Mouse (Mus musculus) layer of hippocampus, adult 8-10 months (tissue): ENCODE results near the gene Hsd11b2. TPM values are rescaled to one million over a fixed set of nuclear protein-coding genes. Genes with fewer than 3 reads are reported as not detected.

ENCODE experiments used
- DNase-seq, 2 experiments: peaks; one replicate each; pipeline ENCODE4 v3.0.0; 2022; ENCODE audit warnings: low spot score in 2 of 2
- total RNA-seq, 4 experiments: library from RNA; stranded (reverse); gene quantifications; 2 replicates each; pipeline ENCODE4 v1.2.4; 2022

Hsd11b2 gene
- total RNA-seq, 4 experiments from 2014 or later, result not detected

- DNase-seq, result no peak
Observed at GRCm38 (mm10) chr8:105521995-105522769, 3.6 kb downstream of the Hsd11b2 start.

GRCm38 (mm10) chr8:105522890-105523289, 4.3 kb downstream of the Hsd11b2 start:
- no peak for DNase-seq

GRCm38 (mm10) chr8:105527110-105527509, 8.6 kb downstream of the Hsd11b2 start:
- DNase-seq, result no peak

DNA sequence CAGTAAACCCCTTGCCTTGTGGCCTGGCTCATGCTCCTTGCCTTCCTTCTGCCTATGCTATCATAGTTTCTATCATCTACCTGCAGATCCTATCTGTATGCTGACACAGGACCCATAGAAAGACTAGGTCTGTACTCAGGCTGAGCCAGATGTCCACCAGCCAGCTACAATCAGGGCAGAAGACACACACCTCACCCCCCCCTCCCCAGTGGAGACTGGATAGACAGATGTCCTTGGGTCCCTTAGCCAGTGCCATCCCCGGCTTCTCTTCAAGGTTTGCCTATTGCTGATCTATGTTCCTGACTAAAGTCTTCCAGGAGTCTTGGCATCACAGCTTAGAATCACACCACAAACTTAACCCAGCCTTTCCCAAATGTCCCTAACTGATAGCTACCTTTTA, 9.7 kb downstream of the Hsd11b2 start:
- DNase-seq, result no peak

GRCm38 (mm10) chr8:105529271-105529670, 10.7 kb downstream of the Hsd11b2 start:
- no peak for DNase-seq

DNA sequence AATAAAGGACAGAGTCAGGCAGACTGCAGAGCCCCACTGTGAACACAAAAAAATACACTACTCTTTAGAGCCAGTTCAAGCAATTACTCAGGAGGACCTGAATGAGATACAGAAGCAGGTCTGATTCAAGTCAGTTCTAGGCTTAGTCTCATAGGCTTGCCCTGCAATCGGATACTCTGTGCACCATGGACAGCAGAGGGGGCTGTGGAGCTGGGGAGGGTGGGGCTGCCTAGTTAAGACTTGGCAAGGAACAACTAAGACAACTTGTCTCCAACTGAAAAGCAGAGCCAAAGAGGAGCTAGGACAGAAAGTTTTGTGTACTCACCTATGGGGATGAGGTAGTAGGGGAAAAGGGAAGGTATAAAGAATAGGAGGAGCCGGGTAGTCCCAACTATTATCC, 13.2 kb downstream of the Hsd11b2 start:
- DNase-seq, result no peak

GRCm38 (mm10) chr8:105533439-105533838, 14.9 kb downstream of the Hsd11b2 start:
- DNase-seq, result no peak

- DNase-seq, result peak in 1 of 2 experiments; percentile 44
Observed at GRCm38 (mm10) chr8:105533892-105534329, 15.4 kb downstream of the Hsd11b2 start.

DNA sequence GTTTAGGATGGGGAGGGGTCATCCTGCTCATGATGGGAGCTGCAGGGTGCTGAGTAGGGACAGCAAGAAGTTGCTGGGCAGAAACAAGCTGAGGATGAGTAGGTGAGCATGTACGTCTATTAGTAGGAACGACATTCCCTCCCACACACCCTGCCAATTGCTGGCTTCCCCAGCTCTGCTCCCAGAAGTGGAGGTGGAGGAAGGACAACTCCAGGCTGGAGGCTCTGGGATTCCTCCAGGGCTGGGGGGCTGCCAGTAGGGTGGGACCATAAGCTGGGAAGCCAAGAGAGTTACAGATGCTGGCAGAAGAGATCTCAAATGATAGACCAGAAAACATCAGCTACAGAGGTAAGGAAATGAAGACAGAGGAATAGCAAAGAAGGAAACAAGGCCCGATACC, 18.0 kb downstream of the Hsd11b2 start:
- DNase-seq, result no peak

- DNase-seq, result no peak
Observed at GRCm38 (mm10) chr8:105537011-105537677, 18.6 kb downstream of the Hsd11b2 start.

GRCm38 (mm10) chr8:105538940-105539339, 20.4 kb downstream of the Hsd11b2 start:
- DNase-seq, result no peak

DNA sequence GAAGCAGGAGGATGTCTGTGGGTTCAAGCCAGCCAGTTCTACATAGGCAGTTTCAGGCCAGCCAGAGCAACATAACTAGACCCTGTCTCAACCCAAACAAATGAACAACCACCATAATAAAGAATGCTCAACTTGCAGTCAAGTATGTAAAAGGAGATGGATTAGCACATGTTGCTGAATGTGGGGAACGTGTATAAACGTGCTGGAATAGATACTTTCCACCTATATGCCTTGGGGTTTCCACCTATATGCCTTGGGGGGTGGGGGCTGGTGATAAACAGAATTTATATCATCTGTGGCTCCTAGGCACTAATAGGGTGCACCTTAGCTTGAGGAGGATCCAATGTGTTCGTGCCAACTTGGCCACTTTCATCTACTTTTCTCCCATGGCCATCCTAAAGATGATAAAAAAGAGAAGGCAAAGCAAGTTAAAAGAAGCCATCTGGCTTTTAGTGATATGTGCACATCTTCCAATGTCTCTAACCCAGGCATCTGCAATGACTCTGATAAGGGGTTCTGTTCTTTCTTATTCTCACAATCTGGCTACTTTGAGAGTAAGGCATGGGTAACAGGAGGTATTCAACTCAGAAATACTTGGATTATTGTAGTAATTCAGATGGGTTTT, 23.6 kb downstream of the Hsd11b2 start:
- no peak for DNase-seq

GRCm38 (mm10) chr8:105542808-105543207, 24.3 kb downstream of the Hsd11b2 start:
- no peak for DNase-seq

GRCm38 (mm10) chr8:105543703-105544102, 25.1 kb downstream of the Hsd11b2 start:
- no peak for DNase-seq

GRCm38 (mm10) chr8:105544544-105545205, 26.1 kb downstream of the Hsd11b2 start:
- no peak for DNase-seq

DNA sequence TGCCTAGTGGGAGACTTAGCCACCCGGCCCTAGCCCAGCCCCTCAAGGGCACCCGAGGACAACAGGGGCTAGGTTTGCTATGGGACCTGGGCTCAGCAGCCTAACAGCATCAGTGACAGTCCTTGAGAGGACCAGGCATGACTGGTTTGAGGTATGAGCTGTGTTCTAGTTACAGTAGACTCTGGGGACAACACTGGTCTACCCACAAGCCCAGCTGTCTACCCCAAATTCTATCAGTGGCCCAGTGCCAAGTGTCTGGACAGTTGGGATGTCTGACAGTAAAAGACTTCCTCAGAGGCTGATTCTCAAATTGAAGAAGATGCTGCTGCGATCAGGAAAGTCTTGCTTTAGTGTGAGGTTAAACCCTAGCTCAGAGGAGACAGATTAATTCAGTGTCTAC, 26.7 kb downstream of the Hsd11b2 start:
- DNase-seq, result no peak

DNA sequence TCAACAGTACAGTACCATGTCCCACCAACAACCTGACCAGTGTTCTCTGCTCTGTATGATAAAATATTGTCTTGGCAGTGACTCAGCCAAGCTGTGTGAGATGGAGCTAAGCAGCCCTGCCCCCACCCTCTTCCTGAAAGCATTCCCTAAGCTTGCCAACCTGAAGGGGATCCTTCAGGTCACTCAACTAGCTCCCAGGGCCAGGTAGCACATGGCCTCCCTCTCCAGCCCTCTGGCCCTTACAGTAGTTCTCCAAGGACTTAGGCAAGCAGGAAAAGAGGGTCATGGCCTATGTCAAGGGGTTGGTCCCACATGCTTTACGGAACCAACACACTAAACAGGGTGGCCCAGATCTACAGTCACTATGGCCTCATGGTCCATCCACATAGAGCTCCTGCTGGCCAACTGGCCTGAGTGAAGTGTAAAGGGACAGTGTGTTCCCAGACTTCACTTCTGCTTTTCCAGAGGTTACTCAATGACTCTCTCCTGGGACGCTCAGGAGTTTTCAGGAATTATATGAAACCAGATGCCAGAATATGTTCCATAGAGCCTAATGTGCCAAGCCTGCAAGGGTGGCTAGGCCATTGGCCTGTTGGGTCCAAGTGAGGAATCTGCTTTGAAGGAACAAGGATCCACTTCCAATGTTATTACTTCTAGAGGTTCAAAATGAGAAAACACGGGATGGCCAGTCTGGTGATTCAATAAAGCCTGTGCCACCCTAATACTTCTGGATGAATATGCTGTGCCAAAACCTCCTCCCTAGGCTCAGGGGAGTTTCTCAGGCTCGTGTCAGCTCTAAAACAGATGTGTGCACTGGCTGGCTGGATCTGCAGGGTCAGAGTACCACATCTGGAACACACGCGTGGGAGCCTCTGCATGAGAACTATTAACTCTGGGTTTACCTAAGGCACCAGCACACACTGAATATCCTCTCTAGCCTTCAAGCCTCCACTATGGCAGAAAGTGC, 28.1 kb downstream of the Hsd11b2 start:
- DNase-seq, result no peak

DNA sequence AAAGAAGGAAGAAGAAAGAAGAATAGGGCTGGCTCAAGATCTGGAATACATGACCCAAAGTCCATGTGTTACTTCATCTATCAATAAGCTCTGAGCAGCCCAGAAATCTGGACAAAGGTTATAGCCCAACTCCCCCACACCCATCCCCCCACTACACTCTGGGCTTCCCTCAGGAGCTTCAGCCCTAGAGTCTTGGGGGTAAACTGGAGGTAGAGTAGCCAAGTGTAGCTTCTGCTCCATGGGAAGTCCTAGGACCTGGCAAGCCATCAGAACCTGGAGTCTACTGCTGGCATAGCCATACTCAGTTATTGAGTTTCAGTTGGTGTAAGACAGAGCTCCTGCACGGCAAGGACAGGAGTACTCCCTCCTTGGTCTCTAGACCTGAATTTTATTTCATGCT, 31.0 kb downstream of the Hsd11b2 start:
- DNase-seq, result no peak

GRCm38 (mm10) chr8:105550083-105550482, 31.5 kb downstream of the Hsd11b2 start:
- no peak for DNase-seq

DNA sequence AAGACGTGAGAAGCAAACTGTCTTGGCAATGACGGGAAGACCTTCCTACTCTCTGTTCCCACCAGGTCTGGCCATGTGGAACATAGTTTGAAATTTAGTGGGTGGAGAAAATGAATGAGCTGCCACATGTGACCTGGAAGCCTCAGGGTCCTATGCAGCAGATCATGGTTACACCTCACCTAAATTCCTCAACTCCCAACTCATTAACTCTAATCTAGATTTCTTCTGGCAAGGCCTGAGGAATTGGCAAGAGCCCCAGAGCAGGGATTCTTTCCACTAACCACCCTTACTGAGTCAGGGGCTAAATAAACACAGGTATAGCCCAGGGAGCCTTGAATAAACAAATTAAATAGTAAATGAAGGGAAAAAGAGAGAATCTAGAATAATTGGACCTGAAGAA, 33.5 kb downstream of the Hsd11b2 start:
- DNase-seq, result no peak

DNA sequence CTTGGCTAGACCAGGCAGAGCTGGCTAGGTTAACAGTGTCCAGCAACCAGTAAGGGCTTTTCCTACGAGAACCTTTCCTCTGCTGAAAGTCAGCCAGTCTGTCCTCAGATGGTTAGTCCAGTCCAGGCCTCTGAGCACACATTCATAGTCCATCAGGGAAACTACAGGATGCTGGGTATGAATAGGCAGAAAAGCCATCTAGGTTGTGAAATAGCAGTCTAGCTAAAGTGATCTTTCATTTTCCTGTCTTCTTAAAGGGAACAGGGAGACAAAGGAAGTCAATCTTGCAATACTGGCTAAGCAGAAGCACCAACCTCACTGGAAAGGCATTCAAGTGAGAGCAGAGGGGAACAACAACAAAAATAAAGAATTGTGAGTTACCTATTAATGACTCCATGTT, 34.3 kb downstream of the Hsd11b2 start:
- no peak for DNase-seq
